Mouse (Mus musculus): ENCODE measurements around the gene Hpcal1. TPM values are rescaled to one million over a fixed set of nuclear protein-coding genes. Genes with fewer than 3 reads are reported as not detected.
A peak's percentile ranks its signal among the peaks of the same experiment; 100 is the strongest.

Hpcal1 gene
- polyA plus RNA-seq, 1 experiment: 15.1 TPM

DNA sequence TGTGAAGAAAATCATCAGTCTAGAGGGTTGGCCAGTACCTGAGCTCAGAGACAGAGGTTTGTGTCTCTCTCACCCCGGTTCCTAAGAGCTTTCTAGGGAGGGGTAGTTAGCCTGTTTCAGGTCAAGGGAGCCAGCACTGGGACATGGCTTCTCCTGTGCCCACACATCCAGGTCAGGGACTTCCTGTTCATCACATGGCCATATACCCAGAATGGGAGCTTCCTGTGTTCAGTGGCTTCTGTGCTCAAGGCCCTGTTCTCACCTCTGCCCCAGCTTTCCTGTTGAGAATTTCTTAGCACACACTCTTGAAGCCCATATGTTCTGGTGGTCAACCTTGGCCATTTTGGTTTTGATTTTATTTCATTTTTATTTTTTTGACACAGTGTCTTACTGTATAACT is 26.6 kb downstream of the Hpcal1 start:
- H3K4me3 ChIP-seq (ENCODE audit: control insufficient read depth, low read depth, low read length): no peak overlapping the region
- TF ChIP-seq CTCF (IDR thresholded peaks at IDR 0.05; ENCODE audit: control insufficient read depth, insufficient read depth, insufficient replicate concordance, low read depth, low read length): no peak
- no peak for TF ChIP-seq POLR2A (IDR thresholded peaks at IDR 0.05; ENCODE audit: control insufficient read depth, low read depth, low read length)
- no peak overlapping the region for H3K27ac ChIP-seq (ENCODE audit: control insufficient read depth, insufficient read depth, low read depth, low read length)
- H3K36me3 ChIP-seq (ENCODE audit: control insufficient read depth, insufficient read depth, low read length): no peaks in the 10 kb centered on the region
- H3K27me3 ChIP-seq (ENCODE audit: control insufficient read depth, insufficient read depth, low read length): no peaks in the 10 kb centered on the region
- H3K4me1 ChIP-seq (ENCODE audit: control insufficient read depth, insufficient read depth, low read length): no peaks in the 10 kb centered on the region; the same call in 1 of the 2 replicates

DNA sequence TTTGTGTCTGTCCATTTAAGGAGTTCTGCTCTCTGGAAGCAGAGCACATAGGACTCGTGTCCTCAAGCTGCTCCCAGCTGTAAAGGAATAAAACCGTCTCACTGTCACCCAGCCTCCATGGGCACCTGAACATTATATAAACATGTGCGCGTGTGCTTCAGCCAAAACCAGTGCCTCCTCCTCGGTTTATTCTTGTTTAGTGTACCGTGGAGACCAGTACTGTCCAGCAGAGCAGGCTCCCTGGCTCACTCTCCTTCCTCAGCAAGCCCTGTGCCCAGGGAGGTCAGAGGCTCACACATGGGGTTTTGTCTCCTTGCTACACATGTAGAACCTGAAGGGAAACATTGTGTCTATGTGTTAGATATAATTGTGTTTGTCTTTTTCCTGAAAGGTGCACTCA is 27.5 kb downstream of the Hpcal1 start:
- no peak for TF ChIP-seq POLR2A (IDR thresholded peaks at IDR 0.05; ENCODE audit: control insufficient read depth, low read depth, low read length)
- no peak for TF ChIP-seq CTCF (IDR thresholded peaks at IDR 0.05; ENCODE audit: control insufficient read depth, insufficient read depth, insufficient replicate concordance, low read depth, low read length)
- H3K4me3 ChIP-seq (ENCODE audit: control insufficient read depth, low read depth, low read length): no peak overlapping the region
- no peak overlapping the region for H3K27ac ChIP-seq (ENCODE audit: control insufficient read depth, insufficient read depth, low read depth, low read length)
- no peaks in the 10 kb centered on the region for H3K27me3 ChIP-seq (ENCODE audit: control insufficient read depth, insufficient read depth, low read length)
- no peaks in the 10 kb centered on the region; the same call in 1 of the 2 replicates for H3K4me1 ChIP-seq (ENCODE audit: control insufficient read depth, insufficient read depth, low read length)
- no peaks in the 10 kb centered on the region for H3K36me3 ChIP-seq (ENCODE audit: control insufficient read depth, insufficient read depth, low read length)

DNA sequence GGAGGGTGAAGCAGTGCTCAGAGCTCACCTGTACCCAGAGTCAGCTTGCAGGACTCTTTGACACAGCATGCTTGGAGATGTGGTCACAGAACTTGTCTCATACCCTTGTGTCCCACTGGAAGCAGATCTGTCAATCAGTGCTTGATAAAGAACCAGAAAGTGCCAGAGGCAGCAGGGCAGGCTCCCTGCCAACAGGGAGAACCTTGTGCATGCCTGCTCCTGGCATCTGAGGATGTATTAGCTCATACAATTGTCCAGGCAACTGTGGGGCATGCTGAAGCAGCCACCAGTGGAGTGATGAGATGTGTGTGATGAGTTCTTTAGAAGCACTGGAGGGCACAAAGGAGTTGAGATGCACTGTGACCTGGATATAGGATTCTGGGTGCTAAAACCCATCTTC is 30.4 kb downstream of the Hpcal1 start:
- H3K4me3 ChIP-seq (ENCODE audit: control insufficient read depth, low read depth, low read length): no peak overlapping the region
- TF ChIP-seq POLR2A (IDR thresholded peaks at IDR 0.05; ENCODE audit: control insufficient read depth, low read depth, low read length) (no peak), CTCF (IDR thresholded peaks at IDR 0.05; ENCODE audit: control insufficient read depth, insufficient read depth, insufficient replicate concordance, low read depth, low read length) (no peak)

DNA sequence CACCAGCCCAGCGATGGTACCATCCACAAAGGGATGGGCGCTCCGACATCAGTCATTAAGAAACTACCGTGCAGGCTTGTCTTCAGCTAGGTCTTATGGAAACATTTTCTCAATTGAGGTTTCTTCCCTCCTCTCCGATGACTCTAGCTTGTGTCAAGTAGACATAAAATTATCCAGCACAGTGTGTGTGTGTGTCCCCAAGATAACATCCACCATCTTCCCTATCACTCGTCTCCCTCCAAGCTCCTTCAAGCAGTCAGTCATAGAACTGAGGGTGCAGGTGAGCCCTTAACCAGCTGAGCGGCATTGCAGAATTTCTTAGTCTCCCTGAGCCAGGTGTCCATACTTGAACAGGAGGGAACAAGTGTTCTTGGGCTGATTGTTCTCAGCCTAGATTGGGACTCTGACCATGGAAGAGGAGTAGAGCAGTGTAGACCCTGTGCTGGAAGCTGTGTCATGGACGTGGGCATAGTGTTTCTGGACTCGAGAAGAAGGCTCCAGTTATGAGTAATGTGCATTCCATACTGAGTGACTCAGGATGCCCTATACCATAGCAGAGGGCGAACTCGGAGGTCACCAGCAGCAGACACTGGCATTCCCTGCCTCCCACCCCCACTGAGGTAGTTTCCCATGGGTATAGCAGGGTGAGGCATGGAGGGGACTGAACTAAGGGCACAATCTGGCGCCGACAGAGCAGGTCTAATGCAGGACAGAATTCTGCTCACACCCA is 32.0 kb downstream of the Hpcal1 start:
- TF ChIP-seq POLR2A (IDR thresholded peaks at IDR 0.05; ENCODE audit: control insufficient read depth, low read depth, low read length) (no peak), CTCF (IDR thresholded peaks at IDR 0.05; ENCODE audit: control insufficient read depth, insufficient read depth, insufficient replicate concordance, low read depth, low read length) (no peak)
- Histone ChIP-seq H3K27me3 (ENCODE audit: control insufficient read depth, insufficient read depth, low read length) (no peaks in the 10 kb centered on the region), H3K27ac (ENCODE audit: control insufficient read depth, insufficient read depth, low read depth, low read length) (no peak overlapping the region), H3K4me3 (ENCODE audit: control insufficient read depth, low read depth, low read length) (no peak overlapping the region), H3K36me3 (ENCODE audit: control insufficient read depth, insufficient read depth, low read length) (no peaks in the 10 kb centered on the region), H3K4me1 (ENCODE audit: control insufficient read depth, insufficient read depth, low read length) (no peaks in the 10 kb centered on the region; the same call in 1 of the 2 replicates)

More for the DNA sequence above, 30.4 kb downstream of the Hpcal1 start:
- no peaks in the 10 kb centered on the region; the same call in 1 of the 2 replicates for H3K4me1 ChIP-seq (ENCODE audit: control insufficient read depth, insufficient read depth, low read length)
- no peaks in the 10 kb centered on the region for H3K27me3 ChIP-seq (ENCODE audit: control insufficient read depth, insufficient read depth, low read length)
- H3K27ac ChIP-seq (ENCODE audit: control insufficient read depth, insufficient read depth, low read depth, low read length): no peak overlapping the region
- no peaks in the 10 kb centered on the region for H3K36me3 ChIP-seq (ENCODE audit: control insufficient read depth, insufficient read depth, low read length)

DNA sequence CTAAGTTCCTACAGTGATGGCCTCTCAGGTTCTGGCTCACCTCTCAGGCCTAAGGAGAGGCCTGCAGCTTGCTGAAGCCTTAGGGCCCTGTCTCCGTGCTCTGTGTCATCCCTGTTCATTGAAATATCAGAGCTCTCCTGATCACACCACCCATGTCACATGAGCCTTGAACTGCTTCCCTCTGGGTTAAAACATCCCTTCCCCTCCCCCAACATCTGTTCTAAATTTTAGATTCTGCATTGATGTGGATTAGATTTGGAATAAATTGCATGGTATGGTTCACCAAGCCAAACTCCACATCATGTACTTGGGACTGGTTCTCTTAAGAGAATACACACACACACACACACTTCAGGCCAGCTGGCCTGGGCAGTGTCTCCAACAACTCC is 32.5 kb downstream of the Hpcal1 start:
- H3K4me1 ChIP-seq (ENCODE audit: control insufficient read depth, insufficient read depth, low read length): no peaks in the 10 kb centered on the region; the same call in 1 of the 2 replicates
- H3K27me3 ChIP-seq (ENCODE audit: control insufficient read depth, insufficient read depth, low read length): no peaks in the 10 kb centered on the region
- no peak overlapping the region for H3K4me3 ChIP-seq (ENCODE audit: control insufficient read depth, low read depth, low read length)
- no peak overlapping the region for H3K27ac ChIP-seq (ENCODE audit: control insufficient read depth, insufficient read depth, low read depth, low read length)
- H3K36me3 ChIP-seq (ENCODE audit: control insufficient read depth, insufficient read depth, low read length): no peaks in the 10 kb centered on the region
- TF ChIP-seq CTCF (IDR thresholded peaks at IDR 0.05; ENCODE audit: control insufficient read depth, insufficient read depth, insufficient replicate concordance, low read depth, low read length) (no peak), POLR2A (IDR thresholded peaks at IDR 0.05; ENCODE audit: control insufficient read depth, low read depth, low read length) (no peak)

GRCm38 (mm10) chr12:17723999-17724398 is 33.3 kb downstream of the Hpcal1 start:
- H3K27ac ChIP-seq (ENCODE audit: control insufficient read depth, insufficient read depth, low read depth, low read length): no peak overlapping the region; the same call in 1 of the 2 replicates

DNA sequence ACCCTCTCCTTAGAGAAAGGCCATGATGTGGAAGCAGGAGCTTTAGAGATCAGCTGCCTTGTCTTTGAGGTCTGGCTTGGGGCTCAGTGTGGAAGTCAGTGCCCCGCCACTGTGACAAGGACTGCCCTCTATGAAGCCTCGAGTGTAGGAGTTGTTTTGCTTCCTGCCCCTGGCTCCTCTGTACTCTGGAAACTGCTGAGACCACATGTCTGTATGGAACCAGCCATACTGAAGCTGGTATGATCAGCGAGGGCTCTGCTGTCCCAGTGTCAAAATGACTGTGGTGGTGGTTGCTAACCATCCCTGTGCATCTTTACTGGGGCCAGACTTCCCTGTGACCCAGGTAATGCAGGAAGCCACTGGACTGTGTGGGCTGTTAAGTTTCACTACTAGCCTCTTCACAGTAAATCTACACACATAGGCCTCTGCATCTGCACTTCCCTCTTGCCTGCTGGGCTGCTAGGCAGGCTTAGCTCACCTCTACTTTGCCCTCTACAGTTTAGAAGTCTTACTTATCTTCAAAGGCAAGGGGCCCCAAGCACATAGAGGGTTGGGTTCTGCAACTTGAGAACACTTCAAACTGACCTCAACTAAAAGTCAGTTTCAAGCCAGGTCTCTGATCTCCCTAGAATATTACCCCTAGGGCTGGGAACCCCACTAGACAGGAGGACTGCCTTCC is 33.9 kb downstream of the Hpcal1 start:
- no peak for TF ChIP-seq POLR2A (IDR thresholded peaks at IDR 0.05; ENCODE audit: control insufficient read depth, low read depth, low read length)
- TF ChIP-seq CTCF (IDR thresholded peaks at IDR 0.05; ENCODE audit: control insufficient read depth, insufficient read depth, insufficient replicate concordance, low read depth, low read length): no peak
- Histone ChIP-seq H3K4me1 (ENCODE audit: control insufficient read depth, insufficient read depth, low read length) (no peaks in the 10 kb centered on the region; the same call in none of the 2 replicates), H3K27ac (ENCODE audit: control insufficient read depth, insufficient read depth, low read depth, low read length) (peak overlapping the region; percentile 69), H3K36me3 (ENCODE audit: control insufficient read depth, insufficient read depth, low read length) (no peaks in the 10 kb centered on the region), H3K4me3 (ENCODE audit: control insufficient read depth, low read depth, low read length) (no peak overlapping the region), H3K27me3 (ENCODE audit: control insufficient read depth, insufficient read depth, low read length) (no peaks in the 10 kb centered on the region)

More at GRCm38 (mm10) chr12:17723999-17724398, 33.3 kb downstream of the Hpcal1 start:
- Histone ChIP-seq H3K4me3 (ENCODE audit: control insufficient read depth, low read depth, low read length) (no peak overlapping the region), H3K4me1 (ENCODE audit: control insufficient read depth, insufficient read depth, low read length) (no peaks in the 10 kb centered on the region; the same call in 1 of the 2 replicates), H3K27me3 (ENCODE audit: control insufficient read depth, insufficient read depth, low read length) (no peaks in the 10 kb centered on the region), H3K36me3 (ENCODE audit: control insufficient read depth, insufficient read depth, low read length) (no peaks in the 10 kb centered on the region)
- TF ChIP-seq POLR2A (IDR thresholded peaks at IDR 0.05; ENCODE audit: control insufficient read depth, low read depth, low read length): 0 out of 2 replicates have a peak, but pooled peaks have one; percentile 18
- no peak for TF ChIP-seq CTCF (IDR thresholded peaks at IDR 0.05; ENCODE audit: control insufficient read depth, insufficient read depth, insufficient replicate concordance, low read depth, low read length)
